Mouse (Mus musculus) urinary bladder, postnatal 36 days (tissue): ENCODE measurements at regions not wholly inside any gene's neighbourhood (a gene's known extent, or its start where the extent isn't known, plus 50 kb on each side); places are given as distances from the start of the nearest gene placed in this dataset.

ENCODE experiments used
- DNase-seq, 2 experiments: peaks; one replicate each; pipeline ENCODE4 v3.0.0; 2022; ENCODE audit warnings: low spot score in 2 of 2, mixed read lengths in 1 of 2

DNA sequence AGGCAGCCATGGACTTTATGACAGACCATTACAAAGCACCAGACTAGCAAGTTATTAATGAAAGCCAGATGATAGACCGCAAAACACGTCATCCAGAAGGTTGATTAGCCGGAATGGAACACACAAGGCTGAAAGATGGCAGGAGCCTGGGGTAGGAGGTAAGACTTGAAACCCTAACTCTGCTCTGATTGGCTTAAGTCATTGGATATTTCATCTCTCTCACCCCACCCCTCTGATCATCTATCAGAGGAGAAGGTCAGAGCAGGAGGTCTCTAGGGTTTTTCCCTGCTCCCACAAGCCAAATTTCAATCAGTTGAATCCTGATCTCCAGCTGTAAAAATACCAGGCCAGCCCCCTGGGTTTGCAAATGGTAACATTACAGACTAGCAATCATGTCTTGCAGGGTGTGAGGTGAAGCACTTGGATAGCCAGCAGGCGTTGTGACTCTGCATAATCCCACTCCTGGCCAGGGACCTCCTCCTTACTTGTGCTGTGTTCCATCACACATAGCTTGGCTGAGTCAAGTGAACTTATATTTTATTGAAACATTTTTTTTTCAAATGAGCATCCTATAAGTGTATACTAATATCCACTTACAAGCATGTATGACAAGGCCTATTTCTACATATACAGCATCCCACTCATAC lies 114.6 kb upstream of the Tnp1 start:
- no peak for DNase-seq

DNA sequence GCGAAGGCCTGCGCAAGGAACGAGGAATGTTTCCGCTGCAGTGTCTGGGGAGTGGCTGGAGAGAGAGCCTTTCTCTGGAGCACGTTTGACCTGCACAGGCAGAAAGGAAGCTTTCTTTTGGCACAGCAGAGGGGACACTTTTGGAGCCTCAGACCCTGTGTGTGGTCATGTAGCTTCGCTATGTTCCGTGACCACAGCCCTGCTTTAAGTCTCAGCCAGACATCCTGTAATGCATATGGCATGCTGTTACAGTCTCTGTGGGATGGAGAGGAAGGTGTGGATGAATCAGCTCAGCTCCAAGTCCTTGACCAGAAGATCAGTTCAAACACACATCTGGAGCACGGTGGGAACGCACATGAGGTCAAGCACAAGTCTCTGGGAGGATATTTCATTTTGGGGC lies 107.3 kb upstream of the Tnp1 start:
- DNase-seq = no peak

DNA sequence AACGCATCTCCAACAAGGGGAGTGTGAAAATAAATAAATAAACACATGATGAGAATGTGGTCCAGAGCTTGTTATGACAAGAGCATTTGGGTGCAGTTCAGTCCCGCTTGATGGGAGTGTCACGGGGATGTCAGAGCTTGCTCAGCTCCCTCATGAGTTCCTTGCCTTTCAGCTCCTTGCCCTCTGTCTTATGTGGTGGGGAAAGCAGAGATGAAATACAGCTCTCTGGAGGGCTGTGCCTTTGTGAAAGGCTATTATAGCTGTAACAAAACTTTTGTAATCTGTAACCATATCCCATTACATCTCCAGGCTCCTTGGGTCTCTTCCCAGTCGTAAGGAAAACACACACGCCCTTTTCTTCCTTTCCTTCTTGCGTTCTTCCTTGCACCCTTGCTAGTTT lies 103.0 kb upstream of the Tnp1 start:
- peak in 1 of 2 experiments; percentile 14 for DNase-seq

DNA sequence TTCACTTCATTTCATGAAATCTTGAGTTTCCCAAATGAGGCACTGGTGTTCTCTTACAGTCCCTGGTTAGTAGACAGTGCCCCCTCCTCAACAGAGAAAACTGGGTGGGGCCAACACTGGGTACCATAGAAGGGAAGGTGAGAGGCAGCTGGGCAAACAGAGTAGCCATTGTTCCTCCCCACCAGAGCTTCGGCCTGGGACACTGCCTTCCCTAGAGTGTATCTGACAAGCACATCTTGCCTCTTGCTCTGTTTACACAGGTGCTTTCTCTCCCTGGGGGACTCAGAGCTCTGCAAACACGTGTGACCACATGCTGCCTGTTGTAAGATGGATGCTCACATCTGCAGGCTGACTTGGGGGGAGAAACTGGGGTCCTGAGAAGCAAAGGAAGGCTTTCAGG lies 100.8 kb upstream of the Tnp1 start:
- no peak for DNase-seq

DNA sequence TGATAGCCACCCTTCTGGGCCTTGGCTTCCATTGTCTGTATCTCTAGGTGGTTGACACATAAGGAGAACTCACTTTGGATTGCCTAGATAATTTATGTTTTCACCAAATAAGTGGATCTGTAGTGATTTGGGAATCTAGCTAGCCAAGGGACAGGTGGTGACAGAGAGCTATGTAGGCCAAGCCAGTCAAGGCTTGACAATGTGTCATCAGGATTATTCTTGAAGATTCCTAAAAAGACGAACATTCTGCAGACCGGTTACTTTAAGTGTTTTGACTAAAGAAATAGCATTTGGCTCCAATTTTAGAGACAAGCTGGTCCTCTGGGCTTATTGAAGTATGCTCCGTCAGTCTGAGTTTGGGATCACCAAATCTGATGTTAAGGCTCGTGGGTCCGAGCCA lies 100.1 kb upstream of the Tnp1 start:
- no peak for DNase-seq

DNA sequence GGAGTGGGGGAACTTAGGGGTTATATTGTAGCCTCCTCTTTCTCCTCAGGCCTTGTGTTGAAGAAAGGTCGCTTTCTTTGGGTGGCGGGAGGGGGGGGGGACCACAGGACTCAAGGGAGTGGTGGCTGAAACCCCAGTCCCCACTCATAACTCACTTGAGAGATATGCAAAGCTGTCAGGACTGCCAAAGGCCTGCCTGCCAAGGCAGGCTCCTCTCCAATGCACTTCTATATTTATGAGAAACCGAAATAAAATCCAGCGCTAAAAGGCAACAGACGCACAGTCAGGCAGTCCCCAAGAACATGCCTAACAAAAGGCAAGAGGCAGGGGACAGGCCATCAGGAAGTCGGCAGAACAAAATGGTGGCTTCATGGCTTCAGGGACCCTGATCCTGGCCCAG lies 97.4 kb upstream of the Tnp1 start:
- DNase-seq = peak in 1 of 2 experiments; percentile 21

DNA sequence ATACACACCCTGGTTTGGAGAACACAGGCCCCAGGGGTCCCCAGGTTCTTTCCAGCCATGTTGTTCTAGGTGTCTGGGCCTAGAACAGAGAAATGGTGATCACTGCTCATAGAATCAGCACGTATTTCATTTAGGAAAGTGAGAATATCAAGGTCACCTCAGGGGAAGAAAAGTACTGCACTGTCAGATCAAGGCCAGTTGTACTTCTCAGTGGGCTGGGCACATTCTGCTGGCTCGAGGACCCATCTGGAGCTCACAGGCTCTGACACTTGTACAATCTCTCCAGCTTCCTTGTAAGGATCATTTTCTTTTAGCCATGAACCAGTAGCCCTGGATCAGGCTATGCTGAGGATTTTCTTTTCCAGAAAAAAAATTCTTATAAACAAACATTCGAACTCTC lies 97.0 kb upstream of the Tnp1 start:
- no peak for DNase-seq

DNA sequence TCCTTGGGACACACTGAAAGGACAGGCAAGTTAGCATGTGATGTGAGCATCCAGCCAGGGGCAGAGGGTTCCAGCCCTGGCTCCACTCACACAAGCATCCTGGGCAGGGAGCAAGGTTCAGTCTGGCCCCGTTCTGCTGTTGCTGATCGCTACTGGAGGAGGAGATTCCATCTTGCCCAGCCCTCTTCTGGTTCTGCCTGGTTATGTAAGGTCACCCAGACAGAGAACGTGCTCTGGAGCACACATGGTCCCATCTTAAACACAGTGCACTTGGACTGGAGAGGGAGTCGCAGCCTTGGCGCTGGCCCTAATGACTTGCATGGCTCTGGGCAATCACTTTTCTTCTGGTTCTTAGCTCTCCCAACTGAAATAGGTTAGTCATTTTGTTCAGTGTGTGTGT lies 96.2 kb upstream of the Tnp1 start:
- no peak for DNase-seq

DNA sequence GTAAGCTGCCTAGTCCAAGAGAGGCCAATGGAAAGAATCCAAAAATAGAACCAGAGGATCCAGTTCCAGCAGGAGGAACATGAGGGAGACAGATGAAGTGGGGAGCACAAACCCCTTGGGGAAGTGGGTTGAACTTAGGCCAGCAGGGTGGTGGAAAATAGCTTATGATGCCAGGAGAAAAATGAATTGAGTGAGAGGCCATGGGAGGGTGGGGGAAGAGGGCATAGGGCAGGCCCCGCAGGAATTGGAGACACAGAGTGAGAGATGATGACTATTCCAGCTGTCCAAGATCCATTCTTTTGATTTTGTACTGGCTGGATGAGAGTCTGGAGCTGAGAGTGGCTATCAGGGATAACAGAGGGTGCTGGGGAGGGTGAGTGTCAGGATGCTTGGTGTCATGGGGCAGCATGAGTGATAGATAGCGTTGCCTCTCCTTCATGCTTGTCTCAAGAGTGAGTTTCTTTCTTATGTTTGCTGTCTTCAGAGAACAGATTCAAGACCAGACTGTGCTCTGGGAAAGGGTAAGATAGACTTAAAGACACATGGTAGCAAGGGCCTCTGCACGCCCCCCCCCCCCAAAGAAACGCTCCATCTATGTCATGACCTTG lies 90.3 kb upstream of the Tnp1 start:
- DNase-seq = peak in 1 of 2 experiments; percentile 14

DNA sequence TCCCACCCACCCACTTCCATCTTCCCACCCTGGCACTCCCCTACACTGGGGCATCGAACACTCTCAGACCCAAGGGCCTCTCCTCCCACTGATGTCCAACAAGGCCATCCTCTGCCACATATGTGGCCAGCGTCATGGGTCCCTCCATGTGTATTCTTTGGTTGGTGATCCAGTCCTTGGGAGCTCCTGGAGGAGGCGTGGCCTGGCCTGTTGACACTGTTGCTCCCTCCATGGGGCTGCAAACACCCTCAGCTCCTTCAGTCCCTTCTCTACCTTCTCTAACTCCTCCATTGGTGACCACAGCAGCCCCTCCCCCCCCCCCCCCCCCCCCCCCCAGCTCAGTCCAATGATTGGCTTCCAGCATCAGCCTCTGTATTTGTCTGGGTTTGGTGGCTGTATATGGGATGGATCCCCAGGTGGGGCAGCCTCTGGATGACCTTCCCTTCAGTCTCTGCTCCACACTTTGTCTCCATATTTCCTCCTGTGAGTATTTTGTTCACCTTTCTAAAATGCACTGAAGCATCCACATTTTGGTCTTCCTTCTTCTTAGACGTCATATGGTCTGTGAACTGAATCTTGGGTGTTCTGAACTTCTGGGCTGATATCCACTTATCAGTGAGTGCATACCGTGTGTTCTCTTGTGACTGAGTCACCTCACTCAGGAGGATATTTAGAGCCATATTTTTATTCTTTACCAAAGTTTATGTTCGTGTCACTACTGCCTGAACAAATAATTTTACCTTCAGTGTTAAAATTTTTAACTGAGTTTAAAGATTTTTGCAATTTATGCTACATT lies 82.1 kb upstream of the Tnp1 start:
- no peak for DNase-seq

DNA sequence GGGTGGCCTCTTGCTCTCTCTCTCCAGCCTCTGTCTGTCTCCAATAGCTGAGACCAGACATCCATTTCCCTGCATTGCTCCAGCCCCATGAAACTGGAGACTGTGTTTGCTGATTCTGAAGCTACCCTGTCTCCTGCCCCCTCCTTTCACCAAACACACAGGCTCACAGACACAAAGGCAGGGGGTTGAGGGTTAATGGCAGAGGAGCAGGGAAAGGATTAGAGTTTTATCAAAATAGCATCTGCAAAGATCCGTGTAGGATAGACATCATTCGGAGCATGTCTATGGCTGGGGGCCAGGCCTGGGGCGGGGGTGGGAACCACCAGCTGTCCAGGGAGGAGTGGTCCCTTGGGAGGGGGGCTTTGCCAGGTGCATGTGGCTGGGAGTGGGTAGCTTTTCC lies 73.9 kb upstream of the Tnp1 start:
- no peak for DNase-seq

DNA sequence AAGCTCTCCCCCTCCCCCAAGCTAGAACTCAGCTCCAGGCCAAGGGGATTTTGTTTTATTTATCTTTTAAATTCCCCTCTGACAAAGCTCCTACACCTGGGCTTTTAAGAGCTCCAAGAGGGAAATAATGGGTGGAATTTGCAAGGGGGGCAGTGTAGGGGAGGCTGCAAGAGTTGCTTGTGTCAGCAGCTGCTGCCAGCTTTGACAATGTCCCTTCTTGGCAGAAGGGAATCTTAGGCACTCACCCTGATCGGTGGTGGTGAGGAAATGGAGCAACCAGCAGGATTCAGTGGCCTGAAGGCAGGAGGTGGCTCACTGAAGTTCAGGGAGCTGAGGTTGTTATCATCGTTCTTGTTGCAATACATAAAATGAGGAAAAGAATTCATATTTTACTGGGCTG lies 72.8 kb upstream of the Tnp1 start:
- DNase-seq = no peak

DNA sequence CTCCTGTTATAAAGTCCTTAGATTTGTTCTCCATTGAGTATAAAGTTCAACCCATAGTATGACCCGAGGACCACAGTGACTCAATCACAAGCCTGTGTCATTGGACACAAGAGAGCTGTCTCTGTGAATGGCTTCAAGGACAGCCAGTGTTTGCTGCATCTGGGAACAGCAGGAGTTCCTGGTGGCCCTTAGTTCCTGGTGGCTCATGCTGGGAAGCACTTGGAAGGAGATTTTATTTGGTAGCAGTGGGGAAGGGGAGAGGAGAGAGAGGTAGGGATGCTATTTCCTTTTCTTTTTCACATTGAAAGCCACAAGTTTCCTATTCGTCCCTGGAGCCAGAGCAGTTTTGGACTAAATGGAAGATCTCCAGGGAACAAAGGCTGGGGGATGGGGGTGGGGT lies 69.2 kb upstream of the Tnp1 start:
- DNase-seq = no peak

DNA sequence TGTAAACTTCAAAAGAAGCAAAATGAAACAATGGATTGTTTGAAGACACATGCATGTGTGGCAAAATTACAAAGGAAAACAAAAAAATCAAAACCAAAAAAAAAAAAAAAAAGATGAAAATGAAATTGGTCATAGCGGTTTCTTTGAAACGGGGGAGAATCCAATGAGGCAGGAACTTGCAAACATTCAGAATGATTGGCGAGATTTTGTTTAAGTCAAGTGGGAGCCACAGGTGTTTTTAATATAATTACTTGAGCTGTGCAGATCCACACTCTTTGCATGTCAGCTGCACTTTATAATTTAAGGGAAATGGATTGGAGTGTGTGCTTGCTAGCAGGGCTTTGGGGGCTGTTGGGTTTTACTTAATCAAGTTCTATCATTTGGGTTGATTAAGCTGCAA lies 67.7 kb upstream of the Tnp1 start:
- DNase-seq = no peak

DNA sequence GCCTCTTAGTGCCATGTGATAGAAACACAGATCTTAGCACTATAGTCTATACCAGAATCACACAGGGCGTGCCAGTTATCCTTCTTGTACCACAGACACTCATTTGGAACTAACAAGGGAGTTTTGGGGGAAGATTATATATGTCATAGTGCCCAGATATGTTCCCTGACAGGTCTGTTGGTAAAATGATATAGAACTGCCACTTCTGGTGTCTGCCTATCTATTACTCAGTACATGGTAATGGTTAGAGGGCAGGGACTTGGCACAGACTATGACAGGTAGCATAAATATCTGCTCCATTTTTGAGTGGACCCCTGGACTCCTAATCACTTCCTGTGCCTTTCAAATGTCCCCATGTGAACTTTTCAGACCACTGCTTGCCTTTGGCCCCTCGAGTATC lies 63.8 kb upstream of the Tnp1 start:
- no peak for DNase-seq

DNA sequence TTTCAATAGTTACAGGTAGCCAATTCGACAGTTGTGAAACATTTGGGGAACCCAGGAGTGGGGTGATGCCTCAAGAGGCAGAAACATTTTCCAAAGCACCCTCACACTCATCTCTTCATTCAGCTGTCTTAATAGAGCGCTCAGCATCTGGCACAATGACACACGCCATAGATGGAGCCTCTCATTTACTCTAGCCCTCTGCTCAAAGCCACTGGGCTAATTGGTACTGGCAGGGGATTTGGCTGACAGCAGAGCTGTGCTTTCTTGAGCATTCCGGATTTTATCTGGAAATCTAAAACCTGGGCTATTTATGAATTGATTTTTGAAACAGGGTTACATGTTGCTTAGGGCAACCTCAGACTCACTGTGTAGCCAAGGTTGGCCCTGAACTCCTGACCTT lies 61.4 kb upstream of the Tnp1 start:
- DNase-seq = no peak

DNA sequence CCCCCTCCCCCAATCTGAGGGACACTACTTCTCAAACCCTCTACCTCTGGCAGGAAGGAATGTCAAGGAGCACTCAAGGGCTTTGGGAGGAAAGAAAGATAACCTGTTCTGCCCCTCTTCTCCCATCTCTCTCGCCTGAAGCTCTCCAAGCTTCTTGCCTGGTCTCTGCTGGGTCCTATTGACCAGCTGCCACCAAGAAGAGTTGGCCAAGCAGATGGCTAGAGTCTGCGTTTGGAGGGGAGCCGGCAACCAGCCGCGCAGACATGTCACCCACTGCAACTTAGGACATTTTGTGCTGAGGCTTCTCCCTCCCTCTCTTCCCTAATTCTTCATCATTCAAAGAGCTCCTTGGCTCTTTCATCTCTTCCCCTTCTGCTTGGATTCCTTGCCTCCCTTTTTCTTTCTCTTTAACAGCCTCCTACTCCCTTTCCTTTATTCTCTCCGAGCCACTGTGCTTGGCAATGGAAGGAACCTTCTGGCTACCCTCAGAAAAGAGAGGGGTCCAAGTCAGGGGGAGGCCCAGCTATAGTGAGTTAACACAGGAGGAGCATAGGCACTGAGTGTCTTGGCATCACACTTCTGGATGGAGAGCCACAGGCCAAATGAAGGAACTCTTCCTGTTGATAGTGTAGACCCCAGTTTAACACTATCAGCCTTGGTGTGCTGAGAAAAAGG lies 60.1 kb upstream of the Tnp1 start:
- no peak for DNase-seq

DNA sequence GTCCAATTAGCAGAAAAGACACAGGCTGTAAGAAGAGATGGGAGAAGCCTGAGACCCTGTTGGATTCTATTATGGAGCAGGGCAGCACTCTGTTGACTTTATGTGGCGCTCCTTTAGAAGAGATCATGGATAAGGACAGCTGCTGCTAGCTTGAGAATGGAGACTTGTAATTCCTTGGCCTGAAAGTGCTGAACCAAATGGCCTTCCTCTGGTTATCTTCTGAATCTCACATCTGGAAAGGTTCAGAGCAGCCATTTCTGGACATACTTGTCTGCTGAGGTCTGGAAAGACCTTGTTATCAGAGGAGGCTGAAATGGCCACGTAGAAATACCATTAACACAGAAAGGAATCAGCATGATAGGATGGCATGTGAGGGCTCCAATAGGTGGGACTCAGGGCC lies 59.5 kb upstream of the Tnp1 start:
- DNase-seq = no peak

DNA sequence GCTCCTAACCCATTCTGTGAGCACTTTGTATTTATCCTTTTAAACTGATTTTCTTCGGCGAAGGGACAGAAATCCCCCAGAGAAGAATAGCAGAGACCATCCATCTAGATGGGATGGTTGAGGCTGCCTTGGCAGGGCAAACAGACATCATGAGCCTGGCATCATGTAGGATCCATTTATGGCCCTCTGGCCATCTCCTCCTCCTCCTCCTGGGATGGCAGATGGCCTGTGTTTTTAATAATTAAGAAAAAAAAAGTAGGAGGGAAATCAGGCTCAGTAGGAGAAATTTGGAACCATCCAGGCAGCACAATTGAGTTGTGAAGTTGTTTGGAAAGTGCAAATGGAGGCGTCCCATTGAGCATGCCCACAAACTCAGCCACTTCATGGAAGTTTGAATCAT lies 58.8 kb upstream of the Tnp1 start:
- no peak for DNase-seq

DNA sequence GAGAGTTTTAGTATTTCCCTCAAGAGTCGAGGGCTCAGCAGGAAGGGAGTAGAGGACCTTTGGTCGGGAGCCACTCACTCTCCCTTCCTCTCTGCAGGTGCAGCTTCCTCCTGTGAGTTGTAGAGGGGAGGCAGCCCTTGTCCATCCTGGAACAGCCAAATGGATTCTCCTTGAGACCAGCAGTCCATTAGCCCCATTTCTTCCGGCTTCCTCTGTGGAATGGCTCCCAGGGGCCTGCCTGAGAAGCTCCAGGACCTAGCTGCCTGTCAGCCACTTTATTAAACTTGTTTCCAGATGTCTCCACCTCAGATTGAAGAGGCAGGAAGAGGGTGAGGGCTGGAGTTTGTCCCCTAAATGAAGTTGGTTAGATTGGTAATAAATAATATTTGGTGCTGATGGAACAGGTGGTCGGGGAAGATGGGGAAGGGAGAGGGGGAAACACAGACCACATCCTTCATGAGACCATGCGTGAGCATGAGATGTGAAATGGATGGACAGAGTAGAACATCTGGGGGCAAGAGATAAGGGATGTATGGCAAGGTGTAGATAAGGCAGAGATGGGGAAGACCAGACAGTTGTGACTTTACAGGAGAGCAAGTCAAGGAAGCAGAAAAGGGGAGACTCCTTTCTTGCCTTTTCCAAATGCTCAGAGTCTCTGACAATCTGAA lies 56.7 kb upstream of the Tnp1 start:
- DNase-seq = no peak

DNA sequence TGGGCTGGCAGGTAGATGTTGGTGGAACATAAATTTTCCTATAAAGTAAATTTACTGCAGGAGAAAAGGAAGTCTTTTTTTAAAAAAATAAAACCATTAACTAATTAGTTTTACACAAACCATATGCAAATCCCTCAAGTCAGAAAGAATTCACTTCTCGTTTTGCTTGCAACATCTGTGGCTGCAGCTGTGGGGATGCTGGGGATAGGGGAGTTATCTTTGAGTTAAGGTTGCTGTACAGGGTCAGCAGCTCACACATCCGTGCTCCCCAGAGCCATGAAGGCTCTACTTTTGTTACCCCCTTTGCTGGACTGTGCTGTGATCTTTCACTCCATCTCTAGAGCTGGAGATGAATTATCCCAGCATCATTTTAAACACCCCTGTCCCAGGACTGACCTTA lies 54.4 kb upstream of the Tnp1 start:
- DNase-seq = no peak
